Mouse (Mus musculus): ENCODE results near the gene Dmrt2. TPM values are rescaled to one million over a fixed set of nuclear protein-coding genes. Genes with fewer than 3 reads are reported as not detected.

The Dmrt2 gene
- polyA plus RNA-seq, 1 experiment = 1.5 TPM

DNA sequence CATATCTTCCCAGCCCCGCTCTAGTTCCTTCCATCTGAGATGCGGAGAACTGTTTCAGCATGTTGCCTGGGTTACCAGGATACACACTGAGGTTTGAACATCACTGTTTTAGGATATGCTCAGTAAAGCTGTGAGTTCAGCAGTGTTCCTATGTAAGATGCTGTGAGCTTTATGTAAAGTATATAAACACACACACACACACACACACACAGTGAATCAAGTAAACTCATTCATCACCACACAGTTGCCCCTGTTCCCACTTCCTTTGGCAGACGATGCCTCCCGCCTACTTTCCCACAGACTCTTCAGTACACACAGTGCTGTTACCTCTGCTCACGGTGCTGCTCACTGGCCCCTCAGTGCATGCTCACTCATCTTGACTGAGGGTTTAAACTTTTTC is 19.7 kb upstream of the Dmrt2 start:
- no peaks in the 10 kb centered on the region for H3K4me1 ChIP-seq (ENCODE audit: control insufficient read depth, insufficient read depth, low read length)
- no peak overlapping the region for H3K4me3 ChIP-seq (replicated peaks; ENCODE audit: extremely low read depth, low read depth, low read length)
- DNase-seq = no peak
- TF ChIP-seq CTCF (IDR thresholded peaks at IDR 0.05; ENCODE audit: insufficient read depth, low read length) (no peak), POLR2A (IDR thresholded peaks at IDR 0.05; ENCODE audit: borderline replicate concordance, extremely low read depth, low read depth, low read length) (no peak)
- 54% methylated on average over 5 of the region's 5 CpGs for WGBS

DNA sequence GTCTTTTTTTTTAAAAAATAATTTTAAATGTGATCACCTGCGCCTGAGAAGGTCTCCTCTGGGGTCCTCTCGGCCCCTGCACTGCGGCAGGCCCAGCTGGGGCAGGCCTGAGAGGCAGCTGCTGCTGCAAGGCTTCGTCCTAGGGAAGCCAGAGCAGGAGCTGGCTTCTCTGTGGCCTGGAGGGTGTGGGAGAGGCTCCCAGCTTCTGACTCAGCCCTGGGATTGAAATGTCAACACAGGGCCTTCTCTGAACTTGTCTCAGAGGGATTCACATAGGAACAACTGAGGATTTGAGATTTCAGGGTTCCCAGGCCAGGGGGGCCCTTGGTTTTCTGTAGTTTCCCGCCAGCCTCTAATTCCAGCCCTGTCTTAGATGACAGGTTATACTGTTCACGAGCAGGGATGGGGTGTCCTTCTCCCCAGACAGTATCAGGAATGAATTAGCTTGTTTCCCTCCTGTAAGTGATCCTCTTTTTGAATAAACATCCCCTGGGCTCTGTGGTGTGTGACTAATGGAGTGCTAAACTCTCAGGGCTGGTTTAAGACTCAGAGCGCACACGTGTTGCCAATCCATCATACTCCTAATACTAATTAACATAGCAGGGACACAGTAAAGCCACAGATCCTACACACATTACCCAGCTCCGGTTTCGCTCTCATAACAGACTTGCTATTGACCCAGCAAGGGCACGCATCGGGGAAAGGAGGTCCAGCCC is 18.0 kb upstream of the Dmrt2 start:
- H3K4me3 ChIP-seq (replicated peaks; ENCODE audit: extremely low read depth, low read depth, low read length) = no peak overlapping the region
- WGBS = 47% methylated on average over 12 of the region's 12 CpGs
- DNase-seq = no peak
- H3K4me1 ChIP-seq (ENCODE audit: control insufficient read depth, insufficient read depth, low read length) = no peaks in the 10 kb centered on the region
- no peak for TF ChIP-seq CTCF (IDR thresholded peaks at IDR 0.05; ENCODE audit: insufficient read depth, low read length)
- TF ChIP-seq POLR2A (IDR thresholded peaks at IDR 0.05; ENCODE audit: borderline replicate concordance, extremely low read depth, low read depth, low read length) = no peak

DNA sequence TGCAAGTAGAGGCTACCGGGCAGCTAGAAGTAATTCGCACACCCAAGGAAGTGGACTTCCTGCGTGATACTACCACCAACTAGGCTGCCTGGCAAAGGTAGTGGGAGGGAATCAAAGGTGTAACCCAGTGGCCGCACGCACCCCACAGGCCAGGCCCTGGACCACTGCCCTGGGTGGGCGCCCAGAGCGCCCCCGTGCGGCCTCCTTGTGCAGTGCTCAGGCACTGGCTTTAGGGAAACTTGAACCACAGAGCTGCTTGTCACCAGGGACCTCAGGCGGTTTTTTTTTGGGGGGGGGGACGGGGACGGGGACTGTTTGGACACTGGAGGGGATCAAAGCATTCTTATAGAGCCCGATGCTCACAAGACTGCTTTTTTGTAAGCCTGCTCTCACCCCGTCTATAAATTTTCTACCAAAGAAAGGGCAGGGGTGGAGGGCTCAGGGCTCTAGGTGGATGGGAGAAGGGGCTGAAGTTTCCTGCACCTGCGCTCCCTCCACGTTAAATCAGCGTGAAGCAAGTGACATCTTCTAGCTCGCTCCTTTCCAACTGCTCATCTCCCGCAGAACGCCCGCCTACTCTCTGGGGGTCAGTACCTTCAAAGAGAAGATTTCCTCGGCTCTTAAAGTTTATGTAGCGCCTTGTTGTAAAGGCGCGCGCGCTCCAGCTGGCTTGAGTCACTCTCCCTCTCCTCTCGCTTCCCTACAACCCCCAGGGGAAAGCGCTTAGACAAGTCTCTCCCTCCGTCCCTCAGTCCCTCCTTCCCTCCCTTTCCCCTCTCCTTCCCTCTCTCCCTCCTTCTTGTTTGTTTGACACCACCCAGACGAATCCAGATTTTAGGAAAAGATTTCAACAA is 6.5 kb upstream of the Dmrt2 start:
- Histone ChIP-seq H3K4me1 (ENCODE audit: control insufficient read depth, insufficient read depth, low read length) (no peaks in the 10 kb centered on the region), H3K4me3 (replicated peaks; ENCODE audit: extremely low read depth, low read depth, low read length) (no peak overlapping the region)
- TF ChIP-seq POLR2A (IDR thresholded peaks at IDR 0.05; ENCODE audit: borderline replicate concordance, extremely low read depth, low read depth, low read length) (no peak), CTCF (IDR thresholded peaks at IDR 0.05; ENCODE audit: insufficient read depth, low read length) (no peak)
- WGBS = 7% methylated on average over 31 of the region's 31 CpGs
- DNase-seq = no peak

DNA sequence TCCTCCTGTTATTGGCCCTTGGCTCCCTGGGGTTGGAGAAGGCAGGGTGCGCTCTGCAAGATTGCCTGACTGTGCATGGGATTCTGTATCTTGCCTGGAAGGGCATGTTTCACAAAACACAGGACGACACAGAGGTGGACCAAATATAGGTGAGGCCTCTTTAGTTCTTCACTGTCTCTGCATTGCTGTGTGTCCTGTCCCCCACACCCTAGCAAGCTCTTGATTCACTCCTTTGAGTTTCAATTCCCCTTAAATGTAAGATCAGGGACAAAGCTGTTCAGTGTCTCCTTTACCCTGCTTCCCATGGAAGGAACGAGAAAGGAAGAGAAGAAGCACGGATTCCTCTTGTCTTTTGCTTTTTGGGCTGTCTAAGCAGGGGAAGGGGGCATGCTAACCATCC is 4.4 kb upstream of the Dmrt2 start:
- TF ChIP-seq POLR2A (IDR thresholded peaks at IDR 0.05; ENCODE audit: borderline replicate concordance, extremely low read depth, low read depth, low read length) (no peak), CTCF (IDR thresholded peaks at IDR 0.05; ENCODE audit: insufficient read depth, low read length) (no peak)
- Histone ChIP-seq H3K4me3 (replicated peaks; ENCODE audit: extremely low read depth, low read depth, low read length) (no peak overlapping the region), H3K4me1 (ENCODE audit: control insufficient read depth, insufficient read depth, low read length) (0 out of 2 replicates have a peak, but pooled peaks cover 4% of the 10 kb centered on the region)
- DNase-seq = no peak
- WGBS = 18% methylated on average over 4 of the region's 4 CpGs

DNA sequence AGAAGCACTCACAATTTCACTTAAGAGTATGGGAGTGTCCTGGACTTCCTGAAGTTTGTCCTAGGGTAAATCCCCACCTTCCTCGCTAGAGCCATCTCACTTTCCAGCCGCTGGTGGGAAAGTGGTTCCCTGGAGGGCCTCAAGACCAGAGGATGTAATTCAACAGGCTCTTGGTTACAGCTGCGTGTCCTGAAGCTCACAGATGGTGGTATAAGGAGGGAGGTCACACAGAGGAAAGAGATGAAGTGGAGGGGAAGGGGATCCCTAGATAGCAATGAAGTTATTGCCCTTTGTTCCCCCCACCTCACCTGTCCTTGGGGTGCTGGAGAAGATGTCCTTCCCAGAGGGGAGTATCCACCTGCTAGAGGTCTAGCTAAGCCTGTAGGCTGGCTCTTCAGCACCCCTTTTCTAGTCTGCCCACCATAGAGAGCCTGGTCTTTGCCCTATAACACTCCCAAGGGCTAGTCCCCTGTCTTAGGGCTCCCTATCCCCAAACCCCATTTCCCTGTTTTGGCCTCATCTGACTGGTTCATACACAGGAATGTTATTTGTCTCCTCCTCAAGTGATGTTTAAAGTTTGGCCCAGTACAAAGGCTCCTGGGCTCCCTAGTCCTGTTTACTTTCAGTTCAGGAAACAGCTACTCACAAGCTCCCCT is 2.5 kb upstream of the Dmrt2 start:
- H3K4me3 ChIP-seq (replicated peaks; ENCODE audit: extremely low read depth, low read depth, low read length) = no peak overlapping the region
- 8% methylated on average over 3 of the region's 3 CpGs for WGBS
- DNase-seq = no peak
- TF ChIP-seq POLR2A (IDR thresholded peaks at IDR 0.05; ENCODE audit: borderline replicate concordance, extremely low read depth, low read depth, low read length) (no peak), CTCF (IDR thresholded peaks at IDR 0.05; ENCODE audit: insufficient read depth, low read length) (no peak)
- H3K4me1 ChIP-seq (ENCODE audit: control insufficient read depth, insufficient read depth, low read length) = 0 out of 2 replicates have a peak, but pooled peaks cover 4% of the 10 kb centered on the region

DNA sequence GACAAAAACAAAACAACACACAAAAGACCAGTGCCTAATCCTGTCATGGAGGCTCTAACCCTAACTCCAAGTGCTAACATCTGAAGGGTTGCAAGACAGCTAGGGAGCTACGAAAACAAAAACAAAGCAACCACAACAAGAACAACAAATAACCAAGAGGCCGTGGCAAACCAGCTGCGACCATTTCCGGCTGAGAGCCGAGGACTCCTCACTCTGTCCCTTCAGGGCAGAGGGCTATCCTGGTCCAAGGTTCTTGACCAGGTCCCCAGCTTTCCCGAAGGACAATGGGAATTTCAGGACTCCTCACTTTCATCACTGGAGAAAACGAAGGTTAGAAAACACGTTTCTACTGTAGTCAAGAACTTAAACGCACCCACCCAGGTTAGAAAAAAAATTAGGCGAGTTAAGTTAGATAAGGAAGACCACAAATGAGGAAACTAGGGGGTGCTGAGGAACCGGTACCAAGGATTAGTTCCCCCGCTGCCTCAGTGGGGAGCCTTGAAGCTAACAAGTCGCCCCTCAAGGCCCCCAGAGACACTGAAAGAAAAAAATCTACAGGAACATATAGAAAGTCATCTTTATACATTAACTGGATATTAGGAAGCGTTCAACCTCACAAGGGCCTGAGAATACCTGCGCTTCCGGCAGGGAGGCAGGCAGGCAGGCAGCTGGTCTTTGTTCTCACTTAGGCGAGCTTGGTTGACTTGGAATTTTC is 1.5 kb upstream of the Dmrt2 start:
- H3K4me3 ChIP-seq (replicated peaks; ENCODE audit: extremely low read depth, low read depth, low read length) = no peak overlapping the region
- WGBS = 6% methylated on average over 17 of the region's 17 CpGs
- 0 out of 2 replicates have a peak, but pooled peaks cover 4% of the 10 kb centered on the region for H3K4me1 ChIP-seq (ENCODE audit: control insufficient read depth, insufficient read depth, low read length)
- no peak for DNase-seq
- TF ChIP-seq POLR2A (IDR thresholded peaks at IDR 0.05; ENCODE audit: borderline replicate concordance, extremely low read depth, low read depth, low read length) (no peak), CTCF (IDR thresholded peaks at IDR 0.05; ENCODE audit: insufficient read depth, low read length) (no peak)

DNA sequence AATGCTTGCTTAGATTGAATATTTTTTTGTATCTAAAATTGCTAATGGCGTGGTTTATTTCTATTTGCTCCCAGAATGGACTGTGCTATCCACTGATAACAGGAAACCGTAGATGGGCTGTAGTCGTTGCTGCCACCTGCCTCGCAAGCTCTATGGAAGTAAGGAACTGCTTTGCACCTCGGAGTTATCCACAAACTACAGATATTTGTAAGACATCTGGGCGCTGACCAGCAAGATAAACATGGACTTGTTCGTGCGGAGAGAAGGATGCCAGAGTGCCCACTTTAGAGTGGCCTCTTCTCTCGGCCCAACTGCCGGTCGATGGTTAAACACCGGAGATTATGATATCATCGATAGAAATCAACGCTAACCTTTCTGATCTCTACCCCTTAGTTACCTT is 530 bp upstream of the Dmrt2 start:
- no peak overlapping the region for H3K4me3 ChIP-seq (replicated peaks; ENCODE audit: extremely low read depth, low read depth, low read length)
- 2% methylated on average over 14 of the region's 14 CpGs for WGBS

DNA sequence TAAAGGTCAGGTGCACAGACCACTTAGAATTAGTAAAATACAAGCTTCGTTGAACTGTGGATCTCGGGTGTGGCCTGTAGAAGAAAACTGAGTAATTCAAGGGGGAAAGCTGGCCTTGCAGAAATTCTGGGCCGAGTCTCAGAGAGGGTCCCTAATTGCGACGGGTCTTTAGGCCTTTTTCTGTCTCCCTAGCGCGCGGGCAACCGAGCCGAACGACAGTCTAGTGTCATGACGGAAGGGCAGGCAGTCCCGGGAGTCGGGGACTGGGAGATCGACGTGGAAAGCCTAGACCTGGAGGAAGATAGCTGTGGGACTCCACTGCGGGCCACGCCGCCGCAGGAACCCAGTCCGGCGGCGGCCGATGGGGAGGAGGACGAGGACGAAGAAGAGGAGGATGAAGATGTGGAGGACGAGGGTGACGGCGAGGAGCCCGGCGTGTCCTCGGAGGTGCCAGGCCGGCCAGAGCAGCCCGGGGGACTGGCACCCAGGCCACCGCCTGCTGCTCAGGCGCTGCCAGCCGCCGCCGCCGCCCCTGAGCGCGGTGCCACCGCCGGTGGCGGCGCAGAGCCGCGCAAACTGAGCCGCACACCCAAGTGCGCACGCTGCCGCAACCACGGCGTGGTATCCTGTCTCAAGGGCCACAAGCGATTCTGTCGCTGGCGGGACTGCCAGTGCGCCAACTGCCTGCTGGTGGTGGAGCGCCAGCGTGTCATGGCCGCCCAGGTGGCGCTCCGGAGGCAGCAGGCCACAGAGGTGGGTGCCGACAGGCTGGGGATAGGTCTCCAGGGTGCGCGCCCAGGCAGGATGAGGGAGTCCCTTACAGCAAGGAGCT is 1.2 kb downstream of the Dmrt2 start:
- 2% methylated on average over 66 of the region's 66 CpGs for WGBS
- TF ChIP-seq CTCF (IDR thresholded peaks at IDR 0.05; ENCODE audit: insufficient read depth, low read length) (no peak), POLR2A (IDR thresholded peaks at IDR 0.05; ENCODE audit: borderline replicate concordance, extremely low read depth, low read depth, low read length) (no peak)
- peak; percentile 20 for DNase-seq
- H3K4me3 ChIP-seq (replicated peaks; ENCODE audit: extremely low read depth, low read depth, low read length) = no peak overlapping the region
- 0 out of 2 replicates have a peak, but pooled peaks cover 4% of the 10 kb centered on the region for H3K4me1 ChIP-seq (ENCODE audit: control insufficient read depth, insufficient read depth, low read length)

More for the DNA sequence above, 530 bp upstream of the Dmrt2 start:
- no peak for DNase-seq
- H3K4me1 ChIP-seq (ENCODE audit: control insufficient read depth, insufficient read depth, low read length) = 0 out of 2 replicates have a peak, but pooled peaks cover 4% of the 10 kb centered on the region
- TF ChIP-seq CTCF (IDR thresholded peaks at IDR 0.05; ENCODE audit: insufficient read depth, low read length) (no peak), POLR2A (IDR thresholded peaks at IDR 0.05; ENCODE audit: borderline replicate concordance, extremely low read depth, low read depth, low read length) (no peak)
